Mouse (Mus musculus): ENCODE data around the gene Defb20. TPM values are rescaled to one million over a fixed set of nuclear protein-coding genes. Genes with fewer than 3 reads are reported as not detected.
A peak's percentile ranks its signal among the peaks of the same experiment; 100 is the strongest.

The Defb20 gene
- polyA plus RNA-seq, 1 experiment from 2014 or later: not detected

- Histone ChIP-seq H3K27me3 (ENCODE audit: insufficient read depth, low read length) (no peaks in the 10 kb centered on the region), H3K27ac (ENCODE audit: low read depth) (no peak overlapping the region), H3K9ac (replicated peaks) (no peak overlapping the region), H3K4me1 (ENCODE audit: insufficient read depth) (no peaks in the 10 kb centered on the region), H3K9me3 (ENCODE audit: low read length) (no peaks in the 10 kb centered on the region), H3K4me3 (ENCODE audit: low read depth, low read length) (no peak overlapping the region), H3K36me3 (replicated peaks; ENCODE audit: insufficient read depth, low read length) (no peaks in the 10 kb centered on the region), H3K4me2 (ENCODE audit: low read depth, low read length) (no peak overlapping the region)
- no peak for DNase-seq
- WGBS (ENCODE audit: insufficient replicate concordance): 70% methylated on average over 4 of the region's 4 CpGs
- no peak for TF ChIP-seq EP300 (IDR thresholded peaks at IDR 0.05; ENCODE audit: low read depth)
- no peak for TF ChIP-seq CTCF (IDR thresholded peaks at IDR 0.05; ENCODE audit: low read depth)
- ATAC-seq: no peak
Observed at GRCm38 (mm10) chr2:152452101-152452781, 24.6 kb upstream of the Defb20 start.

GRCm38 (mm10) chr2:152459241-152459640 is 17.6 kb upstream of the Defb20 start:
- DNase-seq: no peak
- H3K27ac ChIP-seq (ENCODE audit: low read depth): no peak overlapping the region
- H3K9ac ChIP-seq (replicated peaks): no peak overlapping the region
- no peaks in the 10 kb centered on the region for H3K27me3 ChIP-seq (ENCODE audit: insufficient read depth, low read length)
- H3K4me1 ChIP-seq (ENCODE audit: insufficient read depth): no peaks in the 10 kb centered on the region
- TF ChIP-seq CTCF (IDR thresholded peaks at IDR 0.05; ENCODE audit: low read depth) (no peak), EP300 (IDR thresholded peaks at IDR 0.05; ENCODE audit: low read depth) (no peak)
- no peaks in the 10 kb centered on the region for H3K9me3 ChIP-seq (ENCODE audit: low read length)
- no peak overlapping the region for H3K4me2 ChIP-seq (ENCODE audit: low read depth, low read length)
- no peak overlapping the region for H3K4me3 ChIP-seq (ENCODE audit: low read depth, low read length)
- no peak for ATAC-seq
- no peaks in the 10 kb centered on the region for H3K36me3 ChIP-seq (replicated peaks; ENCODE audit: insufficient read depth, low read length)
- WGBS (ENCODE audit: insufficient replicate concordance): 65% methylated on average over 13 of the region's 13 CpGs

GRCm38 (mm10) chr2:152464570-152465150 is 12.2 kb upstream of the Defb20 start, which contains the start of gene Defb23:
TSS of gene Defb23 (minus strand) at chr2:152464620.
- Histone ChIP-seq H3K27ac (ENCODE audit: low read depth) (no peak within 1 kb of the TSS), H3K27me3 (ENCODE audit: insufficient read depth, low read length) (no peaks in the 10 kb centered on the region), H3K36me3 (replicated peaks; ENCODE audit: insufficient read depth, low read length) (no peaks in the 10 kb centered on the region), H3K4me1 (ENCODE audit: insufficient read depth) (no peaks in the 10 kb centered on the region), H3K9ac (replicated peaks) (no peak within 1 kb of the TSS), H3K4me2 (ENCODE audit: low read depth, low read length) (no peak within 1 kb of the TSS), H3K4me3 (ENCODE audit: low read depth, low read length) (no peak within 1 kb of the TSS), H3K9me3 (ENCODE audit: low read length) (peaks cover 4% of the 10 kb centered on the region; the same call in 1 of the 2 replicates)
- WGBS (ENCODE audit: insufficient replicate concordance): 80% methylated on average over 3 of the region's 3 CpGs
- TF ChIP-seq CTCF (IDR thresholded peaks at IDR 0.05; ENCODE audit: low read depth) (no peak), EP300 (IDR thresholded peaks at IDR 0.05; ENCODE audit: low read depth) (no peak)
- DNase-seq: no peak
- no peak for ATAC-seq

- 25% methylated on average over 7 of the region's 7 CpGs for WGBS (ENCODE audit: insufficient replicate concordance)
- TF ChIP-seq EP300 (IDR thresholded peaks at IDR 0.05; ENCODE audit: low read depth) (no peak), CTCF (IDR thresholded peaks at IDR 0.05; ENCODE audit: low read depth) (peak; percentile 75)
- H3K4me1 ChIP-seq (ENCODE audit: insufficient read depth): no peaks in the 10 kb centered on the region
- H3K27ac ChIP-seq (ENCODE audit: low read depth): no peak overlapping the region
- no peak overlapping the region for H3K4me3 ChIP-seq (ENCODE audit: low read depth, low read length)
- H3K9me3 ChIP-seq (ENCODE audit: low read length): no peaks in the 10 kb centered on the region
- ATAC-seq: no peak
- no peaks in the 10 kb centered on the region for H3K36me3 ChIP-seq (replicated peaks; ENCODE audit: insufficient read depth, low read length)
- no peaks in the 10 kb centered on the region for H3K27me3 ChIP-seq (ENCODE audit: insufficient read depth, low read length)
- no peak overlapping the region for H3K4me2 ChIP-seq (ENCODE audit: low read depth, low read length)
- no peak overlapping the region for H3K9ac ChIP-seq (replicated peaks)
- peak; percentile 28 for DNase-seq
Observed at GRCm38 (mm10) chr2:152470973-152471372, 5.9 kb upstream of the Defb20 start.

- Histone ChIP-seq H3K4me1 (ENCODE audit: insufficient read depth) (no peaks in the 10 kb centered on the region), H3K4me2 (ENCODE audit: low read depth, low read length) (no peak overlapping the region), H3K27me3 (ENCODE audit: insufficient read depth, low read length) (no peaks in the 10 kb centered on the region), H3K9ac (replicated peaks) (no peak overlapping the region), H3K9me3 (ENCODE audit: low read length) (no peaks in the 10 kb centered on the region), H3K36me3 (replicated peaks; ENCODE audit: insufficient read depth, low read length) (no peaks in the 10 kb centered on the region), H3K27ac (ENCODE audit: low read depth) (no peak overlapping the region), H3K4me3 (ENCODE audit: low read depth, low read length) (no peak overlapping the region)
- ATAC-seq (no peak), DNase-seq (no peak)
- WGBS (ENCODE audit: insufficient replicate concordance): 16% methylated on average over 3 of the region's 3 CpGs
- TF ChIP-seq CTCF (IDR thresholded peaks at IDR 0.05; ENCODE audit: low read depth): peak; percentile 32
- TF ChIP-seq EP300 (IDR thresholded peaks at IDR 0.05; ENCODE audit: low read depth): no peak
Observed at GRCm38 (mm10) chr2:152472434-152472833, 4.4 kb upstream of the Defb20 start.

- TF ChIP-seq EP300 (IDR thresholded peaks at IDR 0.05; ENCODE audit: low read depth) (no peak), CTCF (IDR thresholded peaks at IDR 0.05; ENCODE audit: low read depth) (no peak)
- H3K36me3 ChIP-seq (replicated peaks; ENCODE audit: insufficient read depth, low read length): no peaks in the 10 kb centered on the region
- DNase-seq (no peak), ATAC-seq (no peak)
- no peaks in the 10 kb centered on the region for H3K27me3 ChIP-seq (ENCODE audit: insufficient read depth, low read length)
- no peaks in the 10 kb centered on the region for H3K4me1 ChIP-seq (ENCODE audit: insufficient read depth)
- no peak overlapping the region for H3K4me2 ChIP-seq (ENCODE audit: low read depth, low read length)
- H3K9me3 ChIP-seq (ENCODE audit: low read length): no peaks in the 10 kb centered on the region
- no peak overlapping the region for H3K9ac ChIP-seq (replicated peaks)
- H3K27ac ChIP-seq (ENCODE audit: low read depth): no peak overlapping the region
- H3K4me3 ChIP-seq (ENCODE audit: low read depth, low read length): no peak overlapping the region
- 67% methylated on average over 3 of the region's 3 CpGs for WGBS (ENCODE audit: insufficient replicate concordance)
Observed at GRCm38 (mm10) chr2:152480881-152481280, 4.0 kb downstream of the Defb20 start.
